Mouse (Mus musculus): ENCODE results near the gene Prl2c2.
"Not testable (repeated sequence)": the region's sequence is repeated elsewhere in the genome, so short reads cannot be mapped to it uniquely, and the experiment has no call there.

The Prl2c2 gene

DNA sequence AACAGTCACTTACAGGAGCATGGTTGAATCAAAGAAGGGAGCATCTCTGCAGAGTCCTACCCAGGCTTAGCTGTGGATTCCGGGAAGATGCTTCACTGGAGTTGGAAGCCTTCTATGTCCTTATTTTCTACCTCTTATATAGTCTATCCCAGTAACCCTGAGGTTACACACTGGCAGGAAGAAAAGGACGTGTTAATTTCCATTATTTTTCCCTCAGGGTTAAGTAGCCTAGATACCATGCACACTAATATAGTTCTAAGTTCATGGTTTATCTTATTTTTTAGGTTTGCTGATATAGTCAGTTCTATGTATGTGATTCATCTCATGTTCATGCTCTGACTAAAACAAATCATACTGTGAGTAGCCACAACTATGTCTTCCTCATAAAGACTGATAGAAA is at the start of gene Prl2c2:
Gene Prl2c2, minus strand, starts transcription at position 101 of the 400 bp plus-strand sequence.
- not testable (repeated sequence) for DNase-seq (ENCODE audit: low spot score)

DNA sequence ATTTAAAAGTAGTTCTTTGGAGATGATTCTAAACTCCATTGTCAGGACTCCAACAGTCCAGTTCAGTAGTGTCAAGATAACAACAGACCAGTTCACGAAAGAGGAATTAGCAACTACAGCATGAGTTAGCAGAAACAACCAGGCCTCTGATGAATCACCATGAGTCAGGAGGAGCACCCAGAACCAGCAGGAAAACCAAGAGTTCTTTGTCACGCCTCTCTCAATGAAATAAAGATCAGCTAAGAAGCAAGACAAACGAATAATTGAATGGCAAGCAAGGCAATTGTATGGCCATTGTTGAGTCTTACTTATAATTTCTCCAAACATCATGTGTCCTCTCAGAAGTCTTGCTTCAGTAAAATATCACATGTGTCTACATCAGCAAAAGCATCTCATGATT is 20.7 kb upstream of the Prl2c2 start:
- DNase-seq (ENCODE audit: low spot score), result not testable (repeated sequence)

DNA sequence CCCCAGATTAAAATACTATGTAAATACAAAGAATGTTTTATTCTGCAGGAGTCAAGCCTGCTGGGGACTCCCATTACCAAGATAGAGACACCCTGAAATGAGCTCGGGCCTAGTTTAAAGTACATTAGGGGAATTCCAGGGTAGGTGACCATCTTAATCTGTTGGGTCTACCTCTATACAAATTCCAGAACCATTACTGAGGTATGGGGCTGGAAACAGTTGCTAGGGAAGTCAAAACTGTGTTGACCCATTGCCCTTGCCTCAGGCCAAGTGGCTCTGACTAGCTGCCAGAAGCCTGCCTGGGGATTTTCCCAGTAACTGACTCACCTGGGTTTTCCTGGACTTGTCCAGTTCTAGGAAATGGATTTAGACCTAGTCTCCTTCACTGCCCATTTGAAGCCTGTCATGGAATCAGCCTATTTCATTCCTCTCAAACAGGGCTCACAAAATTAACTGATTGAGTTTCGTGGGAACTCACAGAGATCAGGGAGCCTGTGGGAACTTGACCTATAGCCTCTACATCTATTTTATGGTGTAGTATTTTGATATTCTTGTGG is 8.9 kb upstream of the Prl2c2 start:
- not testable (repeated sequence) for DNase-seq (ENCODE audit: low spot score)

Data from urinary bladder, postnatal 25 days (tissue).